Mouse (Mus musculus): ENCODE results near the gene Cep55.

Gene Cep55

DNA sequence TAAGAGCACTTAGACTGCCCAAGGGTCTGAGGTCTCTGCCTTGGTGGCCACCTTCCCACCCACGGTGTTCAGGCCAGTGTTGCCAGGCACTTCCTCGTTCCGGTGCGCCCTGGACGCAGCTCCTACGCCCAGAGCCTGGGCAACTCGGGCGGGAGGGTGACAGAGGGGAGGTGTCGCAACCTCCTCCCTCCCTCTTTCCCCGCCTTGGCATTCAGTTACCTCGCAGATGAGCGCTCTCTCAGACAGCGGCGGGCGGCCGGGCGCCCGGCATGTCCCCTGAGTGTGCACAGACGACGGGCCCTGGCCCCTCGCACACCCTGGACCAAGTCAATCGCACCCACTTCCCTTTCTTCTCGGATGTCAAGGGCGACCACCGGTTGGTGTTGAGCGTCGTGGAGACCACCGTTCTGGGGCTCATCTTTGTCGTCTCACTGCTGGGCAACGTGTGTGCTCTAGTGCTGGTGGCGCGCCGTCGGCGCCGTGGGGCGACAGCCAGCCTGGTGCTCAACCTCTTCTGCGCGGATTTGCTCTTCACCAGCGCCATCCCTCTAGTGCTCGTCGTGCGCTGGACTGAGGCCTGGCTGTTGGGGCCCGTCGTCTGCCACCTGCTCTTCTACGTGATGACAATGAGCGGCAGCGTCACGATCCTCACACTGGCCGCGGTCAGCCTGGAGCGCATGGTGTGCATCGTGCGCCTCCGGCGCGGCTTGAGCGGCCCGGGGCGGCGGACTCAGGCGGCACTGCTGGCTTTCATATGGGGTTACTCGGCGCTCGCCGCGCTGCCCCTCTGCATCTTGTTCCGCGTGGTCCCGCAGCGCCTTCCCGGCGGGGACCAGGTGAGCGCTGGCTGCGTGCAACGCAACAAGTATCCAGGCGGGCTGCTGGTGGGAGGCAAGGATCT is 42.3 kb downstream of the Cep55 start, which contains the start of gene Ffar4:
Gene Ffar4 (plus strand): TSS at position 214 of the 901 bp plus-strand sequence.
- no peak for DNase-seq (ENCODE audit: low read depth, low spot score)

DNA sequence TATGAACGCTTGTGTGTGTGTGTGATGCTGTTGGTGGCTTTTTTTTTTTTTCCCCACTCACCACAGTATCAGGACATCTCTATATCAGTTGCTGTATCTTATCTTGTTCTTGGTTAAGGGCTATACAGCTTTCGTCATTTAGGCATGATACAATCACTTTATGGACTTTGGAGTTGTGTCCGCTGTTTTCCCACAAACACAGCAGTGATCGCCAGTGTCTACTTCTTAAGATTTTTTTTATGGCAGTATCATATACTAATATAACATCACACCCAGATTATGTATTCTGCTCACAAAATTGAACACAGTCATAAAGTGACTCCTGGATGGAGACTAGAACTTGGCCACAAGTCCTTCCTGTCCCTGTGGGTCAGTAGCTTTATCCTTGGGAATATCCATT is 53.1 kb downstream of the Cep55 start:
- no peak for DNase-seq (ENCODE audit: low read depth, low spot score)

DNA sequence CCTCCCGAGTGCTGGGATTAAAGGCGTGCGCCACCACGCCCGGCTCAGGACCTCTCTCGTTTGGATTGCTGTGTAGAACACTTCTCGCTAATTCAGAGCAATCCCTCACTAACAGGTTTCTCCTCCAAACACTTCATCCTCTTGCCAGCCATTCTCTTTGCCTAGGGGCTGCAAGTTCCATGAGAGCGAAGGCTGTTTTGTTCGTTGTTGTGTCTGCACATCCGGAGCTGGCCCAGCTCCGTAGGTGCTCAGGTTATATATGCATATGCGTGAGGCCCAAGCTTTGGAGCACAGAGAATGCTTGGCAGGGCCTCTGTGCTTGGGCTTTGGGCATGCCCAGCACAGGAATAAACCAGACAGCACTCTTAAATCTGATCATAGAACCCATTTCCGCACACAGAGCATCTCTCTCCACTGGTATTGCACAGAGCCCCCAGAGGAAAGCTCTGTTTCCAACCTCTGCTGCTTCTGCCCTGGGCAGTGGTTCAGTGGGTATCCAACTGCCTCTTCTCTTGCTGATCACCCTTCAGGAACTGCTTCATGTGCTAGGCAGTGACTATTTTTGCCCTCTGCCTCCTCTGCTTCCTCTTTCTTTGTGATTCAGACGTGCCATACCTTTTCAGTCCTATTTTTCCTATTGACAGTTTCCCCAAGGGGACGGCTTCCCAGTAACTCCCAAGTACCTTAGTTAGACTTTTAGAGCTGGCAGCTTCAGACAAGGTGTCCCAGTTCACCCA is 54.9 kb downstream of the Cep55 start:
- no peak for DNase-seq (ENCODE audit: low read depth, low spot score)

DNA sequence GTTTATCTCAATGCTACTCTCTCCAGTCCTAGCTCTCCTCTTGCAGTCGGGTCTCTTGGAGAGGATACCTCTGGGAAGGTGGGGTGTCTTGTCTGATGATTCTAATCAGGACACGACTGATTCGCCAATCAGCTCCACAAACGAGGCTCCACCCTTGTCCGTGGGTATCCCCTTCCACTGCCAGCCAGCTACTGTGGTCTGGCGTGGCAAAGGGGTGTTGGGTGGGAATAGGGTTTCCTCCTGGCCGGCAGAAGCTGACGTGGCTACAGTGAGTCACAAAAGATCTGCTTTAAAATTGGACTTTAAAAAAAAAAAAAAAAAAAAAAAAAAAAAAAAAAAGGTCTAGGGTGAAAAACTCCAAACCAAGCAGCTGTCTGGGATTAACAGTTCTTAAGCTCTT is 56.2 kb downstream of the Cep55 start:
- DNase-seq (ENCODE audit: low read depth, low spot score): no peak

DNA sequence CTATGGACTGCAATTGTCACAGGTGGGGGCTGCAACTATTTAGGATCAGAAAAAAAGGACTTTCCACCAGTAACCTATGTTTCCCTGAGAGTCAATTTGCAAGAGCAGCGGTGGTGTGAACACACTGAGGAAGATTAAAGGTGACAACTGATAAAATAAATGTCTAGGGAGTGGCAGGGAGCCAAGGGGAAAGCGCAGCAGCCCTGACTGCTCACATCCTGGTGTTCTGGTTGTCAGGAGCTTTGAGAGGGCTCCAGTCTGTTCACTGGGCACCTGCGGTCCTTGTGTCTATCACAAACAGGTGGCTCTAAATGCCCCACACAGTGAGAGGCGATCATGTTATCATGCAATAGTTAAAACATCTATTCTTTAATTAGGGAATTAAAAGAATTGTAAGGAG is 57.8 kb downstream of the Cep55 start:
- DNase-seq (ENCODE audit: low read depth, low spot score): no peak

DNA sequence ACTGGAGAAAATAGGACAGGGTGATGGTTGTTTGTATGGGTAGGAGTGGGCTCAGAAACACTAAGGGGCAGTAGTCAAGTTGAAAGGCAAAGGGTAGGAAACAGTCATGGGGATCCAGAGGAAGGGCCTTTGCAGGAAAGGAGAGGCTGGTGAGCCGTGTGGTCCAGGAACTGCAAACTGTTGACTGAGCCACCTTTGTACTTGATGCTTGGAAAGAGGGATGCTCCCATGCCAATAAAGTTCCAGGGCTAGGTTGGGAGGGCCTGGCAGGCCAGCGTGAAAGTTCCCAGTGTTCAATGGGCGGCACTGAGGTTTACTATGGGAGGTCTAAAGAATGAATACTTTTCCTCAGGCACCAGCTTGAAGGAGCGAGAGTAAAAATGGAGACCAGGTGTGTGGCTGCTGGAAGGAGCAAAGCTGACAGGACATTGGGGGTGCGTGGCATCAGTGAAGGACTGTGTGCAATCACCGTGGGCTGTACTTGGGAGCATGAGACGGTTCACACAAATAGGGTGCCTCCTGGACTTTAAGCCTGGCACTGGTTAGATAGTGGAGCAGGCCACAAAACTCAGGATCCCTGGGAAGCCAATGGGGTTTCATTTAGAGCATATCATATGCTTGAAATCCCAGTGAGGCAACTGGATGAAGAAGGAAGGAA is 60.2 kb downstream of the Cep55 start:
- no peak for DNase-seq (ENCODE audit: low read depth, low spot score)

DNA sequence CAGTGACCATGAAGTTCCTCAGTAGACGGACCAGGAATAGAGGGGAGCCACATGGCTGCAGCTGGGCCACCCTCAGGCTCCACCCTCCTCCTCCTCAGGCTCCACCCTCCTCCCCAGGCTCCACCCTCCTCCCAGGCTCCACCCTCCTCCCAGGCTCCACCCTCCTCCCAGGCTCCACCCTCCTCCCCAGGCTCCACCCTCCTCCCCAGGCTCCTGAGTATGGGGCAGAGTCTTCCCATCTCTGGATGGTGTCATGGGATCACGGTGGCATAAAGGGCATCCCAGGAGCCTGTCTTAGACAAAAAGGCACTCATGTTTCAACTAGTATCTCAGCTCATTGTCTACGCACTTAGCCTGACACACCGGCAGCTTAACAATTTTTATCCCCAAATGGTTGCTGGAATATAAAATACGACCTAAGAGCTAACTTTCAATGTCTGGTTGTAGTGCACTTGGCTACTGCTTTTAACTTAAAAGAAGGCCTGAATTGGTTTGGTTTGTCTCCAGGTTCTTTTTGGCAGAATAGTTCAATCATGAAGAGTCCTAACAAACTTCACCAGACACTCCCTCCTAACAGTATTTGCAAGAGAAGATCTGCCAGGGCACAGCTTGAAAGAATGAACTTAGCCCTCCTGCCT is 65.4 kb downstream of the Cep55 start:
- DNase-seq (ENCODE audit: low read depth, low spot score): no peak

DNA sequence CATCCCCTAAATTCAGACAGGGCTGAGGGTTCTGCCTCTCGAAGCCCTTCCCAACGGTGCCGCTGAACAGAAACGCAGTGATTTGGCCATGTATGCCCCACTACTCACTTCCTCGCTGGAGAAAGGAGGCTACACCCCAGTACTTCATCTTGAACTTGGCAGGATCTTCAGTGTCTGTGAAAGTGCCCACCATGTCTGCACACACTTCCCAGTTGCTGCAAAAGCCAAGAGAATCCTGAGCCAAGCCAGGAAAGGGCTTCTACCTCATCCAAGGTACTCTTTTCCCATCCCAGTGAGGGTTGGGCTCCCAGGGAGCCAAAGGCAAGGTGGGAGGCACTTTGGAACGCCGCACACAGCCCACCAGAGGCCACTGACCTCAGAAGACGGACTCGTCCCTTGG is 69.1 kb downstream of the Cep55 start:
- DNase-seq (ENCODE audit: low read depth, low spot score): no peak

All from skeletal muscle tissue, adult 2 months (tissue).